Mouse (Mus musculus) limb, embryonic 14.5 days (tissue): ENCODE results near the gene Sorcs2. TPM values are rescaled to one million over a fixed set of nuclear protein-coding genes. Genes with fewer than 3 reads are reported as not detected.

Source experiments
- ATAC-seq: fragments of 200-750 bp; cut with Nextera tagmentation; 2 replicates; pipeline ENCODE4 v1.8.0; 2017; ENCODE audit warnings: low read depth, moderate number of reproducible peaks, moderate TSS enrichment; ENCODE audit not compliant: low FRiP score
- DNase-seq: peaks from one replicate; pipeline ENCODE4 v3.0.0-alpha.2; 2015; ENCODE audit warnings: low spot score
- H3K27ac ChIP-seq: fragments of 300-500 bp; sonication (generic); replicated peaks from 2 replicates; pipeline ENCODE4 v1.5.1; 2014; ENCODE audit warnings: low read depth, mild to moderate bottlenecking, low read length, moderate library complexity, mixed read lengths
- H3K27me3 ChIP-seq: fragments of 300-500 bp; sonication (generic); 2 replicates; pipeline ENCODE4 v1.6.1; 2014; ENCODE audit warnings: low read length, mixed read lengths; ENCODE audit not compliant: control insufficient read depth, insufficient read depth
- H3K36me3 ChIP-seq: fragments of 300-500 bp; sonication (generic); 2 replicates; pipeline ENCODE4 v1.6.1; 2014; ENCODE audit warnings: mild to moderate bottlenecking, low read length, moderate library complexity, mixed read lengths; ENCODE audit not compliant: control insufficient read depth, insufficient read depth
- H3K4me1 ChIP-seq: fragments of 300-500 bp; sonication (generic); 2 replicates; pipeline ENCODE4 v1.6.1; 2014; ENCODE audit warnings: antibody characterized with exemption, low read length, mixed read lengths; ENCODE audit not compliant: control insufficient read depth, insufficient read depth
- H3K4me2 ChIP-seq: fragments of 300-500 bp; sonication (generic); replicated peaks from 2 replicates; pipeline ENCODE4 v1.6.1; 2014; ENCODE audit warnings: low read depth, mild to moderate bottlenecking, low read length, moderate library complexity; ENCODE audit not compliant: severe bottlenecking
- H3K4me3 ChIP-seq: fragments of 300-500 bp; sonication (generic); replicated peaks from 2 replicates; pipeline ENCODE4 v1.5.1; 2014; ENCODE audit warnings: low read length
- H3K9ac ChIP-seq: fragments of 300-500 bp; sonication (generic); 2 replicates; pipeline ENCODE4 v1.6.1; 2014; ENCODE audit warnings: mild to moderate bottlenecking, low read depth, low read length, moderate library complexity; ENCODE audit not compliant: severe bottlenecking
- H3K9me3 ChIP-seq: fragments of 300-500 bp; sonication (generic); 2 replicates; pipeline ENCODE4 v1.6.1; 2016; ENCODE audit warnings: low read length; ENCODE audit not compliant: control insufficient read depth
- POLR2A ChIP-seq: fragments of 200-500 bp; IDR thresholded peaks from 2 replicates; pipeline ENCODE4 v1.8.0; 2012; ENCODE audit warnings: inconsistent platforms, mild to moderate bottlenecking, moderate library complexity, borderline replicate concordance; ENCODE audit not compliant: insufficient read depth, insufficient read length; ENCODE audit errors: extremely low read depth
- WGBS: fragments of 180-500 bp; shearing (Covaris S2); extraction: QIAGEN DNeasy Blood & Tissue Kit; methylation state at CpG from one replicate; pipeline ENCODE4 v1.1.7; 2014; 5-methylcytosine and 5-hydroxymethylcytosine counted together
- polyA plus RNA-seq, 2 experiments: library from polyadenylated mRNA; depleted of rRNA in 1 of 2; stranded (reverse) in 1 of 2; unstranded in 1 of 2; fragments of >200 nt; fragmentation: Nextera tagmentation in 1 of 2; extraction: Ambion mirVana in 1 of 2; gene quantifications; 2 replicates each; pipeline versions ENCODE4 v1.2.1 to v1.2.3; 2012 to 2014

The Sorcs2 gene
- polyA plus RNA-seq, 2 experiments, result 25.4 to 34.4 TPM

DNA sequence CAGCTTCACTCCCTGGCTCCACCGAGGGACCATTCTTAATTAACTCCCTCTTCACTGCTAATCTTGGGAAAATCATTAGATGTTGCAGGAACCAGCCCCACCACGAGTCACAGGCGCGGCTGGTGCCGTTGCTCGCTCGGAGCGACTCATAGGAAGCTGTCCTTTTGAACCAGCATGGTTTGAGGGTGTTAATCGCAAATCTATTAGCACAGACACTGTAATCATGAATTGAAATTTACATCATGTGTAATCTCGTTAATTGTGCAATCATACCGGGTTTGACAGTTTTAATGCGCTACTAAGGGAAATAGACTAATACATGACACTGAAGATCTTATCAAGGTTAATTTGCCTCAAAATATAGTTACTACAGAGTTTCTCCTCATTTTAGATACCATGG lies 118.0 kb downstream of the Sorcs2 start:
- no peaks in the 10 kb centered on the region for H3K9me3 ChIP-seq
- no peak for TF ChIP-seq POLR2A
- H3K27me3 ChIP-seq, result no peaks in the 10 kb centered on the region
- 65% methylated on average over 12 of the region's 12 CpGs for WGBS
- H3K4me1 ChIP-seq, result peaks cover 9% of the 10 kb centered on the region; the same call in 1 of the 2 replicates
- ATAC-seq, result no peak
- no peak overlapping the region for H3K4me3 ChIP-seq
- DNase-seq, result no peak
- H3K9ac ChIP-seq, result no peak overlapping the region
- H3K27ac ChIP-seq, result no peak overlapping the region
- H3K36me3 ChIP-seq, result no peaks in the 10 kb centered on the region
- no peak overlapping the region for H3K4me2 ChIP-seq

DNA sequence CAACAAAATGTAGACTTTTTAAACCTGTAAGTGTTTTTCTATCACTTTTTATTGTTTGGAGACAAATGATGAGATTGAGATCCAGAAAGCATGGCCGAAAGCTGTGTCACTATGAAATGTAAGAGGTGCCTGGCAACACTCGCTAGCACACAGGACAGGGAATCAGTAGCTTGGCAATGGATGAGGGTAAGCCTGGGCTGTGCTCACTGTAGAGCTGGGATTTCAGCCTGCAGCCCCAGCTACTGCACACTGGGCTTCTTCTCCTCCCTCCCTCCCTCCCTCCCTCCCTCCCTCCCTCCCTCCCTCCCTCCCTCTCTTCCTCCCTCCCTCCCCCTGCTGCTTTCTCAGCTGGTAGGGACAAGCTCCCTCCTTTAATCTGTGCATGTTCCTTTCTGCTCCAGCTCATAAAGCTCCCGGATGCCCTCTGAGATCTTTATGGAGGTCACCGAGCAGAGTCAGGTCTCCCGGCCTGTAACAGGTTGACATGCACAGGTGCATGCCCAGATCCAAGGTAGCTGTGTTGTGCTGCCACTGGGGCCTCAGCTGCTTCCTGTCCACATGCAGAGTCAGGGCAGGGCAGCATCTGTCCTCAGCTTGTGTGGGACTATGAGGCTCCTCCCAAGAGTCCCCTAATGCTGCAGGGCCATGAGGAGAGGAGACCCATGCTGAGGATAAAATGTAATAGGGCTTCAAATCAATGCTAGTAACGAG lies 123.1 kb downstream of the Sorcs2 start:
- WGBS, result 50% methylated on average over 6 of the region's 6 CpGs
- H3K9ac ChIP-seq, result no peak overlapping the region
- H3K27me3 ChIP-seq, result no peaks in the 10 kb centered on the region
- H3K36me3 ChIP-seq, result no peaks in the 10 kb centered on the region
- ATAC-seq (no peak), DNase-seq (no peak)
- no peak overlapping the region for H3K4me3 ChIP-seq
- peaks cover 5% of the 10 kb centered on the region; the same call in 1 of the 2 replicates for H3K4me1 ChIP-seq
- no peak for TF ChIP-seq POLR2A
- H3K9me3 ChIP-seq, result no peaks in the 10 kb centered on the region
- no peak overlapping the region for H3K4me2 ChIP-seq
- no peak overlapping the region for H3K27ac ChIP-seq

DNA sequence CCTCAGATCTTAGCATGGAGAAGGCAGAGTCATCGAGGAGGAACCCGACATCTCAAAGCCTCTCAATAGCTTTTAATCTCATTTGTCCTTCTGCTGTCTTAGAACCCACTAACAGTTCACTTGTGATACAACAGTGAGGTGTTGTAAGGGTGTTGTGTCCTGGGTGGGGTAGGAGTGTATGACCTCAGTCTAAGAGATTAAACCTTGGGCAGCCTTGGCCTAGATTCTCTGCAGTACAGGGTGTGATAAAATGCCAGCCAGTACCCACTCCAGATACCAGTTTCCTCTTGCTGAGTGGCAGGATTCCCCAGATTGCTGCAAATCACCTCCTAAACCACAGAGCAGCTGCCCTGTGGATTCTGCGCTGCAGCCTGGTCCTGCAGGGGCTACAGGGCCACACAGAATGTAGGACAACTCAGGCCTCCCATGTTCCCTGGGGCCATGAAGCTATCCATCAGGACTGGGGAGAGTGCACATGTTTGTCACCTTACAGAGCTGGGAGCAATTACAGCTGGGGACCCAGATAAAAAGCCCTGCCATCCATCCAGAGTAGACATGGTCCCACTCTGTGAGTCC lies 130.7 kb downstream of the Sorcs2 start:
- no peak for ATAC-seq
- H3K9ac ChIP-seq, result no peak overlapping the region

DNA sequence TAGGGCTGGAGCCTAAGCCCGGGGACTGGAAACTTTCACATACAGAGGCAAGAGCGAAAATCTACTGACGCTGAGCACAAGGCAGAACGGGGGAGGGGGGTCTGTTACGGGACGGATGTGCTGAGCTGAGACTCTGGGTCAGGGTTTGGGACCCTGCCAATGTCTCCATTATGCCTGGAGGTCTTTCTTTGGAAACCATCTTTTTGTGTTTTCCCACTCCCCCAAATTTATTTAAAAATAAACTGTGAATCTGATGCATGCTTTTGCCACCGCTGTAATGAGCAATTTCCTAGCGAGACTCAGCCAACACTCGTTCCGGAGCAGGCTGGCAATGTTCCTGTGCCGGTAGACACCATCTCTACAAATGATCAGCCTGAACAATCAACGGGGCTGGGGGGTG lies 137.1 kb downstream of the Sorcs2 start:
- no peaks in the 10 kb centered on the region for H3K36me3 ChIP-seq
- ATAC-seq, result peak; percentile 57; the same call in 1 of the 2 replicates
- no peak overlapping the region for H3K4me3 ChIP-seq
- no peaks in the 10 kb centered on the region for H3K27me3 ChIP-seq
- DNase-seq, result no peak
- 47% methylated on average over 12 of the region's 12 CpGs for WGBS
- TF ChIP-seq POLR2A, result no peak
- no peaks in the 10 kb centered on the region for H3K9me3 ChIP-seq
- H3K9ac ChIP-seq, result no peak overlapping the region
- H3K4me2 ChIP-seq, result no peak overlapping the region
- H3K4me1 ChIP-seq, result peaks cover 26% of the 10 kb centered on the region
- H3K27ac ChIP-seq, result no peak overlapping the region

More for the DNA sequence above, 130.7 kb downstream of the Sorcs2 start:
- Histone ChIP-seq H3K36me3 (no peaks in the 10 kb centered on the region), H3K4me3 (no peak overlapping the region), H3K4me1 (no peaks in the 10 kb centered on the region), H3K4me2 (no peak overlapping the region), H3K27ac (no peak overlapping the region), H3K9me3 (no peaks in the 10 kb centered on the region), H3K27me3 (no peaks in the 10 kb centered on the region)
- DNase-seq, result no peak
- 90% methylated on average over 3 of the region's 3 CpGs for WGBS
- TF ChIP-seq POLR2A, result no peak

DNA sequence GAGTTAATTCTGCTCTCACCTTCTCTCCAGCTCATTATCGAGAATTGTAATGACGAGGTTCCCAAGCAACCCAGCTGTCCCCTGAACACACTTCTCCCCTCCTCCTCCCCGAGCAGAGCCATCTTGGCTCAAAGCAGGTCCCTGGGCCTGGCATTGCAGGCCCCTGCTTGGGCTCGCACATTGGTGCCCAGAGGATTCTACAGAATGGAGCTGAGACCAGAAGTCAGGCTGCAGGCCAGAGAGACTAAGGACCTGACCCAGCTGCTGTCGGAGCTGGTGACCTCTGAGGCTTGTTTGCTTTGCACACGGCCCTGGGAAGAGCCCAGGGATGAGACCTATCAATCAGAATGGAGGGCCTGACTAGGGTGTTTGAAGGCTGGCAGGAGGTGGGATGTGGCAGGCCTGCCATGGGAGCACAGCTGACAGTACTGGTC lies 138.2 kb downstream of the Sorcs2 start:
- no peak overlapping the region for H3K4me3 ChIP-seq
- no peak for TF ChIP-seq POLR2A
- no peak for DNase-seq
- no peaks in the 10 kb centered on the region for H3K27me3 ChIP-seq
- H3K36me3 ChIP-seq, result no peaks in the 10 kb centered on the region
- no peak overlapping the region for H3K27ac ChIP-seq
- no peak for ATAC-seq
- H3K4me2 ChIP-seq, result no peak overlapping the region
- WGBS, result 24% methylated on average over 6 of the region's 6 CpGs
- peaks cover 37% of the 10 kb centered on the region for H3K4me1 ChIP-seq
- no peak overlapping the region for H3K9ac ChIP-seq
- H3K9me3 ChIP-seq, result no peaks in the 10 kb centered on the region
